Mouse (Mus musculus) thymus, postnatal 0 days (tissue): Measurements from ENCODE around the gene Rhou. TPM values are rescaled to one million over a fixed set of nuclear protein-coding genes. Genes with fewer than 3 reads are reported as not detected.
A peak's percentile ranks its signal among the peaks of the same experiment; 100 is the strongest.

ENCODE experiments used
- DNase-seq: peaks from one replicate; pipeline ENCODE4 v3.0.0-alpha.2; 2015; ENCODE audit warnings: low spot score
- polyA plus RNA-seq: library from polyadenylated mRNA; unstranded; fragments of >200 nt; fragmentation: Nextera tagmentation; extraction: Ambion mirVana; gene quantifications from 2 replicates; pipeline ENCODE4 v1.2.1, GENCODE M21; 2015

The Rhou gene
- polyA plus RNA-seq, 1 experiment from 2014 or later, result 0.96 TPM

- DNase-seq, result no peak
Measured at GRCm38 (mm10) chr8:123649483-123649882, 4.2 kb upstream of the Rhou start.

DNA sequence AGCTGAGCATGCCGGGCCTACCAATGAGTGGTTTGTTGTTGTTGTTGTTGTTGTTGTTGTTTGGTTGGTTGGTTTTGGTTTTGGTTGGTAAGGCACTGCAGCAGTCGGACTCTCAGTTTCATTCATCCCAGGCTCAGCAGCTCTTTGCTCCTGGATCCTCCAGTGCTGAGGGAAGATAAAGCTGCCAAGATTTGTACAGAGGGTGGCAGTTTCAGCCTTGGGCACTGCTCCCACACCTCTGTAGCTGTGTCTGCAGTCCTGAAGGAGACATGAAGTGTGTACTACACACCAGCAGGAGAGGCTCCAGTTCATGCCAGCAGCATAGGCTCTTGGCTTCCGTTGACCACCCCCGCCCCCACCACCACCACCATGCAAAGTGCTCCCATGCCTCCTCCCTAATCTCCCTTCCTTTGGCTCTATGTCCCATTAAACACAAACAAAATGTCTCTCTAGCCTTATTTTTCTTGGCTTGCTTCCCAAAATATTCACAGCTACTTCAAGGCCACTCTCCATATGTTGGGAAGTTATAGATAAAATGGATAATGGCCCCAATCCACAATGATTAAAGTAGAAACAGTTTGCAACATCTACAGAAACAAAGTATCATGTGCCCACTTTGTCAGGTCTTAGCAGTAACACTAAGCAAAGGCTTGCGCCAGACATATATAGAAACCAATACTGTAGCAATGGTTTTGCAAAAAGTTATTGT is 2.2 kb upstream of the Rhou start:
- no peak for DNase-seq

DNA sequence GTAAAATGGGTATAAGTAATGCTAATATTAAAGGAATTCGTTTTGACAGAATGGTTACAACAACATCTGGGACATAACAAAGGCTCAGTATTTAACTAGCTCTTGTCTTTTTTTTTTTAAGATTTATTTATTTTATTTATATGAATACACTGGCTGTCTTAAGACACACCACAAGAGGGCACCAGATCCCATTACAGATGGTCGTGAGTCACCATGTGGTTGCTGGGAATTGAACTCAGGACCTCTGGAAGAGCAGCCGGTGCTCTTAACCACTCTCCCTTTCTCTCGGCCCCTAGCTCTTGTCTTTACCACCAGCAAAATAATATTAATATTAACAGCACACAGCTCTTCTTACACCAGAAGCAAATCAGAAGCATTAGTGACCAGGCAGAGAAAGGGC is 1.1 kb upstream of the Rhou start:
- no peak for DNase-seq

DNA sequence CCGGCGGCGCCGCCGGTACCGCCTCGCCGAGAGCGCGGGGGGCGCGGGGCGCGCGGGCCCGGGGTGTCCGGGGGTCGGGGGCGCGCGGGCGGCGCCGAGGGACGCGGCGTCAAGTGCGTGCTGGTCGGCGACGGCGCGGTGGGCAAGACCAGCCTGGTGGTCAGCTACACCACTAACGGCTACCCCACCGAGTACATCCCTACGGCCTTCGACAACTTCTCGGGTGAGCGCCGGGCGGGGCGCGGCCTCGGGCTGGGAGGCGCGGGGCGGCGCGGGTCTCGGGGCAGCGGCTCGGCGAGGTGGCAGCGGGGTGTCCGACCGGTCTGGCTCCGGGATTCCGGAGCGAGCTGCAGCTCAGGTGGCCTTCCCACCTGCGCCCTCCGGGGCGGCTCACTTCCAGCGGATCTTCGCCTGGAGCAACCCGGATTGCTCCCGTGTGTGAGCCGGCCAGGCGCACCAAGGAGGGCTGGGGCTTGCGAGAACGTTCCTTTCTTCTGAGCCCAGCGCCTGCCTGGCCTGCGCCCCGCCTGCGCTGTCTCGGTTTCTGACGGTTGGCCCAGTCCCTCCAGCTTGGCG is 353 bp downstream of the Rhou start:
- no peak for DNase-seq

DNA sequence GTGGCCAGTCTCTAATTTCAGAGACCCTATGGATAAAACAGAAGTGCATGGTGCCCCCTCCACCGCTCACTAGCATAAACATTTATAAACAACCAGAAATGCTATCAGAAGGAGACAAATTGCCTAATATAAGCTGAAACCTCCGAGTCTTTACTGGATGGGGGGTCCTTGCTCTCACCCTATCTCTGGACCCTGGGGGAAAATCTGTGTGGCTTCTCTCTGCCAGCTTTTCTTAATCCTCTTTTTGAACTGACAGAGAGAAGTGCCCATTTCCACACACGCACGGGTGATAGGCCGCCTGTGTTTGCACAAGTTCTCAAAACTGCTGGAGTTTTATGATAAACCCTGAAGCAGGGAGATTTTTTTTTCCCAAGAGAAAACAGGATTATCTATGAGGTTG is 1.0 kb downstream of the Rhou start:
- DNase-seq, result no peak

- DNase-seq, result no peak
Measured at GRCm38 (mm10) chr8:123655351-123655779, 1.6 kb downstream of the Rhou start.

DNA sequence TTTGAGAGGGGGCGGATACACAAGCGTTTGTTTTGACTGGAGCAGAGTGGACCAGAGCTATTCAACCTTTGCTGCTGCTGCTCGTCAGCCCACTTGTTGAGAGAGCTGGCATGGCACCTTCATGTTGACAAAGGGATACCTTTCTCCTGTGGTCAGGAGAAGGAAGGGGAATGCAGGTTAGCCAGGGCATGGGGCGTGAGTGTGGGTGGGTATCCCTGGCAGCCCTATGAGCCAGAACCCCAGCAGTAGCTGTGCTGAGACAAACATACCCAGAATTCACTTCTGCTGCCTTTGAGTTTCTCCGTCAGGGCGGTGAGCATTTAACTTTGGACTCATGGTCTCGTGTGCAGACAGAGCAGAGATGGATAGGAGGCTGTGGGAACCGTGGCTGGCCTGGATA is 4.1 kb downstream of the Rhou start:
- DNase-seq, result no peak

DNA sequence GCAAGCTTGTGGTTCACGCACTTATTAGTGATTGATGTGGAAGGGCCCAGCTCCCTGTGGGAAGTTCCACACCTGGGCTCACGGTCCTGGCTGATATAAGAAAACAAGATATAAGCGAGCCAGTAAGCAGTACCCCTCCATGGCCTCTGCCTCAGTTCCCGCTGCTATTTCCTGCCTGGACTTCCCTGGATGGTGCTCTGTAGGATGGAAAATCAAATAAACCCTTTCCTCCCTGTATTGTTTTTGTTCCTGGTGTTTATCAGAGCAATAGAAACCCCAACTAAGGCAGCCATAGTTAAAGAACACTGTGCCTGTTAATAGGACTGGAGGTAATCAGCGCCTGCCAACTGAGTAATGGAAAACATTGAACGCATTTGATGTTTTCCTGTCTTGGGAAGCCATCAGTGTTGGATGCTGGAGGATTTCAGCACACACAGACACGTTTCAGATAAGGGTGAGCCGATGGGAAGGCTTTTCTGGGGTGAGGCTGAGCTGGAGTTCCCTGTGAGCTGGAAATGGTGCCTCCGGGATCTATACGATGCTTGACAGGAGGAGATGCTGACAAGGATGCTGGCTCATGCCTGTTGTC is 5.8 kb downstream of the Rhou start:
- no peak for DNase-seq

GRCm38 (mm10) chr8:123661515-123661914 is 7.8 kb downstream of the Rhou start:
- DNase-seq, result no peak

- DNase-seq, result no peak
Measured at GRCm38 (mm10) chr8:123665580-123665979, 11.9 kb downstream of the Rhou start.

- no peak for DNase-seq
Measured at GRCm38 (mm10) chr8:123666832-123667231, 13.1 kb downstream of the Rhou start.

GRCm38 (mm10) chr8:123668681-123669080 is 15.0 kb downstream of the Rhou start:
- no peak for DNase-seq

DNA sequence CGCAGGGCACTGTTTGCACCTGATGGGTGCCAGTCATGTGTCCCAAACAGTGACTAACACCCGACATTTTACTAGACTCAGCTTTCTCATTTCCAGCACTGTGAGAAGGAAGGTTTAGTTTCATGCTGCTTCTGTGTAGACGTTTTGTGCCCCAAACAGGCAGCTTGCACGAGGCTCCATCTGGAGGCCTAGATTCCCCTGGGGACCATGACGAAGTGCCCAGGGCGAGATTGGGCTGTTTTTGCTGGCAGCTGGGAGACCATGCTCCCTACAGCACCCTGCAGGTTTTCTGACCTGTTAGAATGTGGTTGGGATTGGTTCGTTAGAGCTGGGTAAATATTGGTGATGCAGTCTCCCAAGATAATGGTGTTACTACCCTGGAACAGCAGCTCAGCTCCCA is 17.0 kb downstream of the Rhou start:
- no peak for DNase-seq

DNA sequence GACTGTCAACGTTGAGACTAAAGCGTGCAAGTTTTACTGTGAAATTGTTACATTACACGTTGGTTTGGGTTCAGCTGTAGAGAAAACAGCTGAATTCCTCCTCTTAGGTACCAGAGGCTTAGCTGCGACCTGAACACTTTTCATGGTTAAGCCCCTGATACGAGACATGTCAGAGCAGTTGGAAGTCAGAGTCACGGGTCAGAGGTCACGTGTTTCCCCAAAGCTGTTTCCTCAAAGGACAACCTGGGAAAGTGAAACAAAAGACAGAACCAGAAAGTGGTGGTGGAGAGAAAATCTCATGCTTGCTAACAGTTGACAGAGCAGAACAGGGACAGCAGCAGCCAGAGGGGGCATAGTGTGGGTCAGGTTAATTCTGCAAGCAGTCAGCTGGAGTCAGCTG is 17.7 kb downstream of the Rhou start:
- no peak for DNase-seq

DNA sequence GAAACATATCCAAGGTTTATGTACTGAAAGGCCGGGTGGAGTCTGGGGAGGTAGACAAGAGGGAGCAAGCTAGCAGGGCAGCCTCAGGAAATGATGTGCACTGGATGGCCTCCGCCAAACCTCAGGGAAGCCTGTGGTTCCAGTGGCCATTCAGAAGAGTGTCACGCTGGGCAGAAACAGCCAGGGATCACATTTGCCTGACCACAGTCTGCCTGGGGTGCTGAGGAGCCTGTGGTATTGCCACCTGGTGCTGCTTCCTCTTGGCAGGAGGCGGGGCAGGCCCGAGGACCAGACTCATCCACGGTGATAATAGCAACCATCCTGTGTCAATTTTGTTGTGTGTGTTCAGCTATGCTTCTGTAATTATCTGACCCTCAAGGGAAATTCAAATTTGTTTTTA is 18.9 kb downstream of the Rhou start:
- peak; percentile 9 for DNase-seq

- DNase-seq, result no peak
Measured at GRCm38 (mm10) chr8:123675611-123676010, 21.9 kb downstream of the Rhou start.

GRCm38 (mm10) chr8:123678390-123678789 is 24.7 kb downstream of the Rhou start:
- no peak for DNase-seq

- DNase-seq, result no peak
Measured at GRCm38 (mm10) chr8:123682073-123682761, 28.5 kb downstream of the Rhou start.

- DNase-seq, result no peak
Measured at GRCm38 (mm10) chr8:123683321-123683720, 29.6 kb downstream of the Rhou start.

DNA sequence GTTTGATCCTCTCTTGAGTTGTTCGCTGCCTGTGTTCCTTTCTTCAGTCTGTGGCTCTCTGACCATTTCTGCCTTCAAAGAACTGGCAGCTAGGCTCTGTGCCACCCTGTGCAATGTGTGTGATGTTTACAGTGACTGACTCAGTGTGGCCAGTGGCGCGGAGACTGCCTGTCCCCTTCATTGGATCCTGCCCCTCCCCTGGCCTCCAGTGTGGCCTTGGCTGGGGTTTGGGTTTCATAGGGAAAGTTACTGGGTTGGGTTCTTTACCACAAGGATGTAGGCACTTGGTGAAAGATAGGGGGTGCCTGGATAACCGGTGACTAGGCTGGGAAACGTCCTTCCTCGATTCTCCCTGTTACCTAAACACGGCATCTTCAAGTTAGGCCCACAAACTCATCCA is 31.1 kb downstream of the Rhou start:
- no peak for DNase-seq

GRCm38 (mm10) chr8:123685477-123685876 is 31.7 kb downstream of the Rhou start:
- no peak for DNase-seq

DNA sequence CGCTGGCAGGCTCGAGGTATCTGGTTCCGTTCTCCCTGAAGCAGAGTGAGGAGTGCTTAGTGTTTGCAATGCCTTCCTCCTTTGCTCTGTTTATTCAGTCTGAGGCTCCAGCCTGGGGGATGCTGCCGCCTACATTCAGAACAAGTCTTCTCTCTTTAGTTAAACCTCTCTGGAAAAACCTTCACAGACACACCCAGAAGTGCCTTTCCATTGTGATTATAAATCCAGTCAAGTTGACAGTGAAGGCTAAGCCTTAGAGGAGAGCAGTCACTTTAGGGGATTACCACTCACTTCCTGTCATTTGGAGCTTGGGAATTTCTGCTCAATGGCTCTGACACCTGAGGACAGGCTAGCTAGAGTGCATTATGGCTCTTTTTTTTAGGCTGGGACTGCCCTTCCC is 34.1 kb downstream of the Rhou start:
- no peak for DNase-seq
